Mouse (Mus musculus) E14TG2a.4 (cell line): Measurements from ENCODE around the gene Prickle1.

Experiments
- H3K27me3 ChIP-seq: 2 replicates; pipeline ENCODE4 v1.6.1; 2014; ENCODE audit warnings: low read length, control low read depth; ENCODE audit not compliant: insufficient read depth
- H3K36me3 ChIP-seq: 2 replicates; pipeline ENCODE4 v1.6.1; 2014; ENCODE audit warnings: low read length, control low read depth; ENCODE audit not compliant: insufficient read depth
- H3K4me1 ChIP-seq: replicated peaks from 2 replicates; pipeline ENCODE4 v1.6.1; 2014; ENCODE audit warnings: low read depth, low read length, control low read depth
- H3K4me3 ChIP-seq: replicated peaks from 2 replicates; pipeline ENCODE4 v1.5.1; 2014; ENCODE audit warnings: mild to moderate bottlenecking, low read length
- H3K9me3 ChIP-seq: 2 replicates; pipeline ENCODE4 v1.6.1; 2014; ENCODE audit warnings: low read length, control low read depth
- CTCF ChIP-seq: conservative IDR thresholded peaks from 2 replicates; pipeline ENCODE4 v1.5.1; 2014; ENCODE audit warnings: low read length
- NANOG ChIP-seq: IDR thresholded peaks from 2 replicates; pipeline ENCODE4 v1.6.1; 2014; ENCODE audit warnings: borderline replicate concordance, low read length, mixed read lengths
- POU5F1 ChIP-seq: IDR thresholded peaks from 2 replicates; pipeline ENCODE4 v1.6.1; 2014; ENCODE audit warnings: low read length, borderline replicate concordance

The Prickle1 gene

DNA sequence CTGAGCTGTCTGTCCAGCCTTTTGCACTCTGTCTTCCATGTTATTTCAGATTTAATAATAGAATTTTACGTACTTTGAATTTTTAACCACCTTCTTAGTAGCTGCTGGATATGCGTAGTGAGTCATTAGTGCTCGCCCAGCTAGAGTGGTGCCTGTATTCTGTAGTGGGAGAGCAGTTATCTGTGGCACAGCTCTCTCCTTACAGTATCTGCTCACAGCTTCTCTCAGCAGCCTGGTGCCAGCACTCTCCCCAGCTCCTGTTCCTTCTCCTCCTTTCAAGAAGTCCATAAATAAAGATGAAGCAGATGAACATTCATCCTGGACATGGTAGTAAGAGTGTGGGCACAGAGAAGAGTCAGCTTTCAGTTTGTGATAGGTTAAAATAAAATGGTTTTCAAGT, 121.4 kb downstream of the Prickle1 start:
- no peak overlapping the region for H3K4me3 ChIP-seq
- H3K4me1 ChIP-seq, result peaks cover 16% of the 10 kb centered on the region
- H3K9me3 ChIP-seq, result no peaks in the 10 kb centered on the region
- H3K27me3 ChIP-seq, result no peaks in the 10 kb centered on the region
- H3K36me3 ChIP-seq, result peaks cover 6% of the 10 kb centered on the region; the same call in 1 of the 2 replicates
- TF ChIP-seq CTCF, result no peak
- no peak for TF ChIP-seq NANOG
- no peak for TF ChIP-seq POU5F1

DNA sequence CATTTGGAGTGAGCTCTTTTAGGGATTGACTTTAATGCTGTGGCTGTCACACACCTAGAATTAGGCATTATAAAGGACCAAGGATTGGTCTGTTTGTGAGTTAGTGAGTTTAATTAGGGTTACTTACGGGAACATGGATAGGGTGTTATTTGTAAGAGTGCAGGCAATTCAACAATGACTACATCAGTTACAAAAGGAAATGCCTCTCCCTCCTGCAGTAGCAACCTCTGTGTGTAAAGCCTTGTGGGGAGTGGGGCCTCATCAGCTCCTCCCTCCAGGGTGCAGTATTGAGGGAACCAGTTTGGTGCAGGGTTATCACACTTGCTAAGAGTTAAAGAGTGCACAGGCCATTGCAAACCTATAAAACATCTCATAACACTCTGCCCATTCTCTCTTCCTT, 123.6 kb downstream of the Prickle1 start:
- Histone ChIP-seq H3K4me3 (peak overlapping the region; percentile 32; the same call in 1 of the 2 replicates), H3K4me1 (peaks cover 16% of the 10 kb centered on the region), H3K36me3 (peaks cover 6% of the 10 kb centered on the region; the same call in 1 of the 2 replicates), H3K27me3 (no peaks in the 10 kb centered on the region), H3K9me3 (no peaks in the 10 kb centered on the region)
- no peak for TF ChIP-seq POU5F1
- TF ChIP-seq CTCF, result no peak
- no peak for TF ChIP-seq NANOG

DNA sequence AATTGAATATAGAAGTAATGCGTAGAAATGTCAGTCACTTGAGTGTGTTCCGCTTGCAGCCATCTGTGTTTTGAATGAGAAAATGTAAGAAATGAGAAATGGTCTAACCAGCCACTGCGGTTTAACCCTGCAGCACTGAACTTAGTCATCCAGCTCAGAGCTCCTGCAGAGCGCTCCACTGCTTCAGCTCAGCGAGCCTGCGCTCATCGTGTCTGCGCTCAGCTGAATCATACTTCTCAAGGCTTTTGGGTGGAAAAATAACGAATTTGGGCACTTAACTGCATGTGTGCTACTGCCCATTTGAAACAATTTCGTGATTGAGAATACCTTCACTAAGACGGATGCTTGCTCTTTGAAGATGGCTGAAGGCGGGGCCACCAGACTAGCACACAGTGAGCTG, 124.0 kb downstream of the Prickle1 start:
- Histone ChIP-seq H3K9me3 (no peaks in the 10 kb centered on the region), H3K4me1 (peaks cover 16% of the 10 kb centered on the region), H3K27me3 (no peaks in the 10 kb centered on the region), H3K36me3 (peaks cover 6% of the 10 kb centered on the region; the same call in 1 of the 2 replicates), H3K4me3 (peak overlapping the region; percentile 32; the same call in 1 of the 2 replicates)
- TF ChIP-seq CTCF (no peak), POU5F1 (no peak), NANOG (no peak)

DNA sequence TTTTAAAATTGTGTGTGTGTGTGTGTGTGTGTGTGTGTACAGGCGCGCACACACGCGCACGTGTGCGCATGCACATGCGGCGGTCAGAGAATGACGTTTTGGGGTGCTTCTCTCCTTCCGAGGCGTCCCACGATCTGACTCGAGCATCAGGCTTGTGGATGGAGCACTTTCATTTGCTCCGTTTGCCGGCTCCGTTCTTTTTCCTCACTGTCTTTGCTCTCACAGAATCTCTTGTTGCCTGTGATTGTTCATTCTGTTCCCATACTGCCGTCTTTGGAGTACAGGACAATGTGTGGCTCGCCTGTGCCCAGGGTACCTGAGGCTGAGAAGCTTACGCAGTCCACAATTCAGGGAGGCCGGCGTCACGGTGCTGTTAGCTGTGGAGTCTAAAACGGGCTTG, 134.6 kb downstream of the Prickle1 start:
- H3K9me3 ChIP-seq, result no peaks in the 10 kb centered on the region
- H3K36me3 ChIP-seq, result peaks cover 15% of the 10 kb centered on the region
- no peak overlapping the region for H3K4me3 ChIP-seq
- H3K27me3 ChIP-seq, result no peaks in the 10 kb centered on the region
- TF ChIP-seq CTCF (no peak), POU5F1 (no peak), NANOG (no peak)
- H3K4me1 ChIP-seq, result peaks cover 24% of the 10 kb centered on the region

DNA sequence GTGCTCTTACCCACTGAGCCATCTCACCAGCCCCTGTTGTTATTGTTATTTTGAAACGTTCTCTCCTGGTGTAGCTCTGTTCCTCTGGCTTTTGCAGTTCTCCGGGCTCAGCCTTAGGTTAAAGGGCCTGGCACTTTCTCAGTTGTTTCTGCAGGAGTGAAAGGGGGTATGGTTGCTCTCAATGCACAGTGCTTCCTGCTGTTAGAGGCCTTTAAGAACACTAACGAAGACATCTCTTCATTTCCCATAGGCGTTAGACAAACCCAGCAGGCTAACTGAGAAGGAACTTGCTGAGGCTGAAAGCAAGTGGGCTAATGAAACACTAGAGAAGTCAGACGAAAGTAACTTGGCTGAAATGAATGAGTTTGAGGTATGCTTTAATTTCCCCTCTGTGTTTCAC, 136.3 kb downstream of the Prickle1 start:
- Histone ChIP-seq H3K4me1 (peaks cover 24% of the 10 kb centered on the region), H3K36me3 (peaks cover 9% of the 10 kb centered on the region; the same call in 1 of the 2 replicates), H3K4me3 (no peak overlapping the region), H3K9me3 (no peaks in the 10 kb centered on the region), H3K27me3 (no peaks in the 10 kb centered on the region)
- TF ChIP-seq CTCF, result no peak
- TF ChIP-seq NANOG, result peak; percentile 53; the same call in 1 of the 2 replicates

DNA sequence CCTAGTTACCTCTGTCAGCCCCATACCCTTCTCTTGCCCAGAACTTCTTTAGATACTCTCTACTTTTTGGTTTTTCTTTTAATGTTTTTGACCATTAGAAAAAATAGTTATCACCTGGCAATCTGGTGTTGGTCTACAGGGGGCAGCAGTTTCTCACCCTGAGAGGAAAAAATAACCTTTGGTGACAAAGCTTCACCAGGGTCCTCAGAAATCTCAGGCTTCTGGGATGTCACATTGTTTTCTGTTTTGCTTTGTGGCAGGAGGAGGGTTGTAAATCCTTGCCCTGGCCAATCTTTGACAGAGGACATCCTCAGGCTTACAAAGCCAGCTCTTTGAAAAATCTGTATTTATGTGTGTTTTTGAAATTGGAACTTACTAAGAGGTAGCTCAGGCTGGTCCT, 139.7 kb downstream of the Prickle1 start:
- no peaks in the 10 kb centered on the region for H3K9me3 ChIP-seq
- TF ChIP-seq CTCF (peak; percentile 28), NANOG (no peak), POU5F1 (no peak)
- H3K36me3 ChIP-seq, result peaks cover 9% of the 10 kb centered on the region; the same call in 1 of the 2 replicates
- H3K4me3 ChIP-seq, result no peak overlapping the region
- H3K27me3 ChIP-seq, result no peaks in the 10 kb centered on the region
- peaks cover 27% of the 10 kb centered on the region for H3K4me1 ChIP-seq

DNA sequence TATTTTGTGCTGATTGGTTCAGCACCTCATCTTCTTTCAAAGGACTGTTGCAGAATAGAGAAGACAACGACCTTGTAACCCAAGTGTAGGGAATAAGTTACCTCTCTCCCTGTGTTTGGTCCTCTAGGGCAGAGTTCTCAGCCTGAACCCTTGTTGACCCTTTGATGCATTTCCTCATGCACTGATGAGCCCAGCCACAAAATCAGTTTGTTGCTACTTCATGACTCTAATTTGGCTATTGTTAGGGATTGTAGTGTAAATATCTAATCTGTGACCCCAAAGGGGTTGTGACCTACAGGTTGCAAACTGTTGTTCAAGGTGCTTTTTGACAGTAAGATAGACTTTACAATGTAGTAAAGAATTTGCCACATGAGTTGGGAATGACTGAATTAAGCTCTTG, 142.4 kb downstream of the Prickle1 start:
- Histone ChIP-seq H3K9me3 (no peaks in the 10 kb centered on the region), H3K27me3 (no peaks in the 10 kb centered on the region), H3K4me1 (peaks cover 13% of the 10 kb centered on the region; the same call in 1 of the 2 replicates), H3K36me3 (peaks cover 9% of the 10 kb centered on the region; the same call in 1 of the 2 replicates), H3K4me3 (no peak overlapping the region)
- no peak for TF ChIP-seq POU5F1
- no peak for TF ChIP-seq CTCF
- TF ChIP-seq NANOG, result no peak
